Mouse (Mus musculus) stomach, embryonic 16.5 days (tissue): Measurements from ENCODE around the gene Dscam. TPM values are rescaled to one million over a fixed set of nuclear protein-coding genes. Genes with fewer than 3 reads are reported as not detected.

Experiments used
- ATAC-seq: fragments of 200-750 bp; cut with Nextera tagmentation; 2 replicates; pipeline ENCODE4 v1.8.0; 2017; ENCODE audit warnings: moderate number of reproducible peaks, moderate TSS enrichment; ENCODE audit not compliant: insufficient read depth, low FRiP score
- H3K27ac ChIP-seq: fragments of 300-500 bp; sonication (generic); 2 replicates; pipeline ENCODE4 v1.5.1; 2014; ENCODE audit warnings: low read length
- H3K27me3 ChIP-seq: fragments of 300-500 bp; sonication (generic); 2 replicates; pipeline ENCODE4 v1.6.1; 2014; ENCODE audit warnings: low read length, control low read depth, mixed read lengths; ENCODE audit not compliant: control insufficient read depth, insufficient read depth
- H3K36me3 ChIP-seq: fragments of 300-500 bp; sonication (generic); 2 replicates; pipeline ENCODE4 v1.6.1; 2014; ENCODE audit warnings: low read length; ENCODE audit not compliant: control insufficient read depth, insufficient read depth
- H3K4me1 ChIP-seq: fragments of 300-500 bp; sonication (generic); 2 replicates; pipeline ENCODE4 v1.6.1; 2014; ENCODE audit warnings: low read length, control low read depth, mixed read lengths; ENCODE audit not compliant: control insufficient read depth, insufficient read depth
- H3K4me2 ChIP-seq: fragments of 300-500 bp; sonication (generic); 2 replicates; pipeline ENCODE4 v1.6.1; 2014; ENCODE audit warnings: low read depth, low read length, mixed read lengths
- H3K4me3 ChIP-seq: fragments of 300-500 bp; sonication (generic); replicated peaks from 2 replicates; pipeline ENCODE4 v1.5.1; 2014; ENCODE audit warnings: mild to moderate bottlenecking, low read length
- H3K9ac ChIP-seq: fragments of 300-500 bp; sonication (generic); 2 replicates; pipeline ENCODE4 v1.6.1; 2014; ENCODE audit warnings: low read length
- H3K9me3 ChIP-seq: fragments of 300-500 bp; sonication (generic); replicated peaks from 2 replicates; pipeline ENCODE4 v1.6.1; 2016; ENCODE audit warnings: low read length, control low read depth; ENCODE audit not compliant: control insufficient read depth
- WGBS: fragments of 180-500 bp; shearing (Covaris S2); extraction: QIAGEN DNeasy Blood & Tissue Kit; methylation state at CpG from one replicate; pipeline ENCODE4 v1.1.7; 2014; 5-methylcytosine and 5-hydroxymethylcytosine counted together
- polyA plus RNA-seq: library from polyadenylated mRNA; unstranded; fragments of >200 nt; fragmentation: Nextera tagmentation; extraction: Ambion mirVana; gene quantifications from 2 replicates; pipeline ENCODE4 v1.2.1, GENCODE M21; 2015

The Dscam gene
- polyA plus RNA-seq, 1 experiment from 2014 or later = 0.10 TPM

- Histone ChIP-seq H3K9me3 (no peaks in the 10 kb centered on the region), H3K9ac (no peak overlapping the region), H3K4me3 (no peak overlapping the region), H3K4me1 (no peaks in the 10 kb centered on the region), H3K27ac (no peak overlapping the region), H3K36me3 (no peaks in the 10 kb centered on the region), H3K27me3 (no peaks in the 10 kb centered on the region), H3K4me2 (no peak overlapping the region)
- WGBS = 69% methylated on average over 6 of the region's 7 CpGs
- no peak for ATAC-seq
These were observed 545.8 kb downstream of the Dscam start for GRCm38 (mm10) chr16:96624570-96625411.

DNA sequence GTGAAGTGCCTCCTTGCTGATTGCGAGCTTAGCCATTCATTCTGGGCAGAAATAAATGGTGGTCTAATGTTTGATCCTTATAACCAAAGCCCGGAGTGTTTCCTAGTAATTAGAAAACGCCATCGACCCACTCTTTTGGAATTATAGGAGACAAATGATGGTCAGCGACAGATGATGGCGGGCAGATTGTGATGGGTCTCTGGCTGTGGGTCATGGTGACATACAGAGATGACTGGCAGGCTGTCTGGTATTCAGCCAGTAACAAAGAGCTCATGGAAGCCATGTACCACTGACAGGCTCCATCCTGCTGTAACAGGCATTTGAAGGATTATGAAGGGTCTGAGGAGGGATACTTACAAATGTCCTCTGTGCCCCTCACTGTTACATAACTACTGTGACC, 549.7 kb downstream of the Dscam start:
- 89% methylated on average over 6 of the region's 6 CpGs for WGBS
- Histone ChIP-seq H3K4me1 (no peaks in the 10 kb centered on the region), H3K4me2 (no peak overlapping the region), H3K27me3 (no peaks in the 10 kb centered on the region), H3K27ac (no peak overlapping the region), H3K4me3 (no peak overlapping the region), H3K9me3 (no peaks in the 10 kb centered on the region), H3K36me3 (no peaks in the 10 kb centered on the region), H3K9ac (no peak overlapping the region)
- no peak for ATAC-seq

DNA sequence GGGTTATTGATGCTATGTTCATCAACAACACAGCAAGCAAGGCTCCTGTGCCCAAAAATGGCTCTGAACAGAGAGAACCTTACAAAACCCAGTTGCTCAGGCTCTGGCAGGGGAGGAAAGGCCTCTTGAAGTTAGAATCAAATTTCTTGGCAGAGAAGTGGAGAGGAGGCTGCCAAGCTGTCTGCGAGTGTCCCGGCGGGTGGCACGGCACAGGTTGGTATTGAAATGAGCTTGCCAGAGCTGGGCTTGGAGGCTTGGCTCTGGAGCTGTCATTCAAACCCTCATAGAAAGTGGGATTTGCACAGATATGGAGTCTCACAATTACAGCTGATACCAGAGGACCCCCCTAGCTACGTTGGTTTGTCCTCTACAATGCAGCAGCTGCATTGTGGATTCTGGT, 550.1 kb downstream of the Dscam start:
- no peak for ATAC-seq
- Histone ChIP-seq H3K4me1 (no peaks in the 10 kb centered on the region), H3K4me2 (no peak overlapping the region), H3K36me3 (no peaks in the 10 kb centered on the region), H3K27ac (no peak overlapping the region), H3K27me3 (no peaks in the 10 kb centered on the region), H3K4me3 (no peak overlapping the region), H3K9me3 (no peaks in the 10 kb centered on the region), H3K9ac (no peak overlapping the region)
- 75% methylated on average over 5 of the region's 5 CpGs for WGBS

GRCm38 (mm10) chr16:96617772-96618171, 552.8 kb downstream of the Dscam start:
- H3K9me3 ChIP-seq = no peaks in the 10 kb centered on the region
- ATAC-seq = no peak
- H3K4me2 ChIP-seq = no peak overlapping the region
- H3K27me3 ChIP-seq = no peaks in the 10 kb centered on the region
- no peak overlapping the region for H3K27ac ChIP-seq
- 53% methylated on average over 4 of the region's 4 CpGs for WGBS
- H3K4me3 ChIP-seq = no peak overlapping the region
- no peaks in the 10 kb centered on the region for H3K4me1 ChIP-seq
- no peak overlapping the region for H3K9ac ChIP-seq
- no peaks in the 10 kb centered on the region for H3K36me3 ChIP-seq

- no peak for ATAC-seq
- H3K4me2 ChIP-seq = no peak overlapping the region
- no peak overlapping the region for H3K4me3 ChIP-seq
- no peaks in the 10 kb centered on the region for H3K27me3 ChIP-seq
- no peak overlapping the region for H3K27ac ChIP-seq
- H3K9me3 ChIP-seq = no peaks in the 10 kb centered on the region
- 37% methylated on average over 4 of the region's 4 CpGs for WGBS
- no peak overlapping the region for H3K9ac ChIP-seq
- H3K36me3 ChIP-seq = no peaks in the 10 kb centered on the region
- H3K4me1 ChIP-seq = no peaks in the 10 kb centered on the region
These were observed 557.3 kb downstream of the Dscam start for GRCm38 (mm10) chr16:96613275-96613674.

DNA sequence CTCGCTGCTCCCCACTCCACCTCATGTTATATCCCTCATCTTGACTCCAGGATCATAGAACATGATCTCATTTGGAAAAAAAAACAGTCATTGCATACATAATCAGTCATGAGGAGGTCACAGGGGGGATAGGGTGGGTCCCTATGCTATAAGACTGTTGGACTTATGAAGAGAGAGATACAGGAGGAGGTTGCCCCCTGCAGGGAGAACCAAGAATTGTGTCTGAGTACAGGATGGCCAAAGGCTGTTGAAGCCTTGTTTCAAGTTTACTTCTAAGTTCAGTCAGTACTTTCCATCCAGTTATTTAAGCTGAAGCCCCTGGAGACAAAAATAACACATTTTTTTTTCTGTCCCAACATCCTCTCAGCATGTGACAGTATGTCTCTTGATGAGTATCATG, 559.7 kb downstream of the Dscam start:
- Histone ChIP-seq H3K4me1 (no peaks in the 10 kb centered on the region), H3K27me3 (no peaks in the 10 kb centered on the region), H3K4me2 (no peak overlapping the region), H3K4me3 (no peak overlapping the region), H3K36me3 (no peaks in the 10 kb centered on the region), H3K9ac (no peak overlapping the region), H3K27ac (no peak overlapping the region), H3K9me3 (no peaks in the 10 kb centered on the region)
- 86% methylated on average over 1 of the region's 1 CpGs for WGBS
- ATAC-seq = no peak

- no peaks in the 10 kb centered on the region for H3K27me3 ChIP-seq
- no peak for ATAC-seq
- no peaks in the 10 kb centered on the region for H3K36me3 ChIP-seq
- no peak overlapping the region for H3K27ac ChIP-seq
- WGBS = 48% methylated on average over 2 of the region's 2 CpGs
- no peak overlapping the region for H3K4me3 ChIP-seq
- no peaks in the 10 kb centered on the region for H3K4me1 ChIP-seq
- H3K9me3 ChIP-seq = no peaks in the 10 kb centered on the region
- no peak overlapping the region for H3K4me2 ChIP-seq
- H3K9ac ChIP-seq = no peak overlapping the region
These were observed 568.3 kb downstream of the Dscam start for GRCm38 (mm10) chr16:96602206-96602605.

GRCm38 (mm10) chr16:96600791-96601190, 569.8 kb downstream of the Dscam start:
- Histone ChIP-seq H3K9me3 (no peaks in the 10 kb centered on the region), H3K9ac (no peak overlapping the region), H3K4me1 (no peaks in the 10 kb centered on the region), H3K4me2 (no peak overlapping the region), H3K36me3 (no peaks in the 10 kb centered on the region), H3K4me3 (no peak overlapping the region), H3K27ac (no peak overlapping the region), H3K27me3 (no peaks in the 10 kb centered on the region)
- no peak for ATAC-seq
- WGBS = 82% methylated on average over 11 of the region's 11 CpGs

DNA sequence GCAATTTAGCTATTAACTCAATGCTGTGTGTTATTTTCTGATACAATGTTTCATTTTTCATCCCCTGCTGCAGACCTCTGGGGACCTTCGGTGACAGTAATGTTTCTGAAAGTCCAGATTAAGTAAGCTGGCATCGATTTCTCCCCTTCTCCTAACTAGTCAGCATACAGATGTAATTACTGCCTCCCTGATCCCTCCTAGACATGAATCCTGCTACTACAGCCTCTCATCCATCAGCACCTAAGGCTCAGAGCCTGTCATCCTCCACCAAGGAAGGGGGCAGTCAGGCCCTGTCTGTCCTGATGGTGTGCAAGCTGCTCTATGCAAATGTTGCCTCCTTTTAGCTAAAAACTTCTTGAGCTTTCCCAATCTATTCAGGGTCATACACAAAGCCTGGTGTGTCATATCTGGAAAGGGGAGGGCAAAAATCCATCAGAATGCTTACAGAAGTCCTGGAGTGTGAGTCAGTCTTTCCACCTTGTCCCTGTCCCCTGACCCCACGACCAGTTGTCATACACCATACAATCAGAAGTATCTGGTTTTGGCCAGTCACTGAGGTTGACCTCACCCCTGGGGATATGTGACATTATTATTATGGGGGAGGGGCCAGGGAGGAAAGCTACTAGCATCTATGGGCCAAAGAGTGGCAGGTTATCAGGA, 571.0 kb downstream of the Dscam start:
- no peak for ATAC-seq
- WGBS = 61% methylated on average over 3 of the region's 3 CpGs
- Histone ChIP-seq H3K4me2 (no peak overlapping the region), H3K9ac (no peak overlapping the region), H3K9me3 (no peaks in the 10 kb centered on the region), H3K4me3 (no peak overlapping the region), H3K27ac (no peak overlapping the region), H3K4me1 (no peaks in the 10 kb centered on the region), H3K36me3 (no peaks in the 10 kb centered on the region), H3K27me3 (no peaks in the 10 kb centered on the region)
